Mouse (Mus musculus): ENCODE data around the gene Ddx49. TPM values are rescaled to one million over a fixed set of nuclear protein-coding genes. Genes with fewer than 3 reads are reported as not detected.

The Ddx49 gene
- polyA plus RNA-seq, 1 experiment from 2014 or later: 49.0 TPM

- peak; percentile 74 for ATAC-seq (replicated peaks; ENCODE audit: low FRiP score)
- no peaks in the 10 kb centered on the region for H3K9me3 ChIP-seq (replicated peaks)
- H3K4me2 ChIP-seq: 0 out of 2 replicates have a peak overlapping the region, but pooled peaks have one; percentile 23
- H3K4me3 ChIP-seq (replicated peaks): no peak overlapping the region
- peak overlapping the region; percentile 62; the same call in 1 of the 2 replicates for H3K27ac ChIP-seq
- H3K9ac ChIP-seq: no peak overlapping the region
- peaks cover 64% of the 10 kb centered on the region for H3K36me3 ChIP-seq
- peaks cover 13% of the 10 kb centered on the region for H3K27me3 ChIP-seq
- peaks cover 27% of the 10 kb centered on the region for H3K4me1 ChIP-seq
- 27% methylated on average over 41 of the region's 41 CpGs for WGBS
These were observed 30.0 kb upstream of the Ddx49 start for GRCm38 (mm10) chr8:70332070-70332877.

GRCm38 (mm10) chr8:70331526-70331925 lies 29.2 kb upstream of the Ddx49 start:
- Histone ChIP-seq H3K4me3 (replicated peaks) (no peak overlapping the region), H3K9me3 (replicated peaks) (no peaks in the 10 kb centered on the region), H3K4me2 (no peak overlapping the region), H3K27ac (no peak overlapping the region), H3K27me3 (peaks cover 13% of the 10 kb centered on the region), H3K4me1 (peaks cover 27% of the 10 kb centered on the region), H3K36me3 (peaks cover 57% of the 10 kb centered on the region), H3K9ac (no peak overlapping the region)
- no peak for ATAC-seq (replicated peaks; ENCODE audit: low FRiP score)
- 76% methylated on average over 19 of the region's 19 CpGs for WGBS

GRCm38 (mm10) chr8:70330741-70331364 lies 28.6 kb upstream of the Ddx49 start:
- ATAC-seq (replicated peaks; ENCODE audit: low FRiP score): peak; percentile 85
- Histone ChIP-seq H3K4me2 (peak overlapping the region; percentile 60), H3K4me3 (replicated peaks) (peak overlapping the region; percentile 32), H3K9me3 (replicated peaks) (no peaks in the 10 kb centered on the region), H3K27ac (peak overlapping the region; percentile 14; the same call in 1 of the 2 replicates), H3K36me3 (peaks cover 50% of the 10 kb centered on the region), H3K27me3 (peaks cover 13% of the 10 kb centered on the region), H3K4me1 (peaks cover 27% of the 10 kb centered on the region), H3K9ac (peak overlapping the region; percentile 12; the same call in 1 of the 2 replicates)
- 29% methylated on average over 53 of the region's 53 CpGs for WGBS

GRCm38 (mm10) chr8:70329835-70330740 lies 27.8 kb upstream of the Ddx49 start:
- peak; percentile 31 for ATAC-seq (replicated peaks; ENCODE audit: low FRiP score)
- 7% methylated on average over 45 of the region's 45 CpGs for WGBS
- no peaks in the 10 kb centered on the region for H3K9me3 ChIP-seq (replicated peaks)
- peaks cover 13% of the 10 kb centered on the region for H3K27me3 ChIP-seq
- peaks cover 43% of the 10 kb centered on the region for H3K36me3 ChIP-seq
- peak overlapping the region; percentile 60 for H3K4me2 ChIP-seq
- H3K4me3 ChIP-seq (replicated peaks): peak overlapping the region; percentile 32
- H3K9ac ChIP-seq: peak overlapping the region; percentile 12; the same call in 1 of the 2 replicates
- H3K4me1 ChIP-seq: peaks cover 27% of the 10 kb centered on the region
- peak overlapping the region; percentile 14; the same call in 1 of the 2 replicates for H3K27ac ChIP-seq

GRCm38 (mm10) chr8:70329124-70329834 lies 27.0 kb upstream of the Ddx49 start, which contains the start of gene Gdf1:
Gene Gdf1, plus strand, starts transcription at chr8:70329817.
- Histone ChIP-seq H3K9ac (peak within 1 kb of the TSS; percentile 12; the same call in 1 of the 2 replicates), H3K27me3 (peaks cover 13% of the 10 kb centered on the region), H3K4me3 (replicated peaks) (peak within 1 kb of the TSS; percentile 32), H3K4me2 (peak within 1 kb of the TSS; percentile 60), H3K4me1 (peaks cover 27% of the 10 kb centered on the region), H3K36me3 (peaks cover 34% of the 10 kb centered on the region), H3K9me3 (replicated peaks) (no peaks in the 10 kb centered on the region), H3K27ac (peak within 1 kb of the TSS; percentile 14; the same call in 1 of the 2 replicates)
- 27% methylated on average over 14 of the region's 14 CpGs for WGBS
- ATAC-seq (replicated peaks; ENCODE audit: low FRiP score): peak; percentile 14; the same call in 1 of the 2 replicates

- H3K9ac ChIP-seq: no peak overlapping the region
- H3K9me3 ChIP-seq (replicated peaks): no peaks in the 10 kb centered on the region
- H3K4me1 ChIP-seq: peaks cover 27% of the 10 kb centered on the region
- no peak overlapping the region for H3K27ac ChIP-seq
- no peak overlapping the region for H3K4me3 ChIP-seq (replicated peaks)
- peaks cover 17% of the 10 kb centered on the region for H3K36me3 ChIP-seq
- peaks cover 13% of the 10 kb centered on the region for H3K27me3 ChIP-seq
- H3K4me2 ChIP-seq: no peak overlapping the region
- 94% methylated on average over 6 of the region's 6 CpGs for WGBS
- ATAC-seq (replicated peaks; ENCODE audit: low FRiP score): no peak
These were observed 25.2 kb upstream of the Ddx49 start for GRCm38 (mm10) chr8:70327512-70327911.

DNA sequence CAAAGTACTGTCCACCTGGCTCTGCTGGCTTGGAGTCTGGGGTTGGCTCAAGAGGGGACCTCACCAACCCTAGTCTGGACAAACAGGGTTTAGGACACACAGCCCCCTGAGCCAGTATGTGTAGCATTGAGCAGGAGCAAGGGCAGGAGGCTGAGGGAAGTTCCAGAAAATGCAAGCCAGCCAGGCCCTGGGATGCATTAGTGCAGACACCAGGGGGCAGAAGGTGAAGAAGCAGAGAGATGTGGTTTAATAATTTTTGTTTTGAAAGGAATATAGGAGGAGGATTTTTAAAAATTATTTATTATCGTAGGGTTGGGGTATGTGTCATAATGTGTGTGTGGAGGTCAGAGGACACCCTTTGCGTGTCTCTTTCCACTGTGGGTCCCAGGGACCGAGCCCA lies 21.4 kb upstream of the Ddx49 start:
- Histone ChIP-seq H3K27me3 (no peaks in the 10 kb centered on the region), H3K9me3 (replicated peaks) (no peaks in the 10 kb centered on the region), H3K4me1 (no peaks in the 10 kb centered on the region), H3K4me3 (replicated peaks) (no peak overlapping the region), H3K36me3 (no peaks in the 10 kb centered on the region), H3K9ac (no peak overlapping the region), H3K4me2 (no peak overlapping the region), H3K27ac (no peak overlapping the region)
- whole genome bisulfite sequencing: 92% methylated on average over 3 of the region's 3 CpGs
- ATAC-seq (replicated peaks; ENCODE audit: low FRiP score): no peak

- no peak overlapping the region for H3K4me2 ChIP-seq
- 82% methylated on average over 5 of the region's 5 CpGs for WGBS
- peaks cover 10% of the 10 kb centered on the region for H3K36me3 ChIP-seq
- H3K4me1 ChIP-seq: peaks cover 28% of the 10 kb centered on the region
- ATAC-seq (replicated peaks; ENCODE audit: low FRiP score): no peak
- no peak overlapping the region for H3K27ac ChIP-seq
- H3K27me3 ChIP-seq: no peaks in the 10 kb centered on the region
- no peak overlapping the region for H3K4me3 ChIP-seq (replicated peaks)
- H3K9me3 ChIP-seq (replicated peaks): no peaks in the 10 kb centered on the region
- no peak overlapping the region for H3K9ac ChIP-seq
These were observed 15.6 kb upstream of the Ddx49 start for GRCm38 (mm10) chr8:70317872-70318271.

GRCm38 (mm10) chr8:70316511-70317504 lies 14.5 kb upstream of the Ddx49 start:
- 13% methylated on average over 15 of the region's 15 CpGs for WGBS
- H3K36me3 ChIP-seq: peaks cover 20% of the 10 kb centered on the region
- ATAC-seq (replicated peaks; ENCODE audit: low FRiP score): peak; percentile 70
- no peaks in the 10 kb centered on the region for H3K27me3 ChIP-seq
- peak overlapping the region; percentile 61 for H3K4me3 ChIP-seq (replicated peaks)
- no peak overlapping the region for H3K27ac ChIP-seq
- peaks cover 28% of the 10 kb centered on the region for H3K4me1 ChIP-seq
- peak overlapping the region; percentile 87 for H3K4me2 ChIP-seq
- H3K9ac ChIP-seq: 0 out of 2 replicates have a peak overlapping the region, but pooled peaks have one; percentile 56
- no peaks in the 10 kb centered on the region for H3K9me3 ChIP-seq (replicated peaks)
